Comparison of ENCODE assay signal across 20 mouse cellular contexts in the genomic region with DNA sequence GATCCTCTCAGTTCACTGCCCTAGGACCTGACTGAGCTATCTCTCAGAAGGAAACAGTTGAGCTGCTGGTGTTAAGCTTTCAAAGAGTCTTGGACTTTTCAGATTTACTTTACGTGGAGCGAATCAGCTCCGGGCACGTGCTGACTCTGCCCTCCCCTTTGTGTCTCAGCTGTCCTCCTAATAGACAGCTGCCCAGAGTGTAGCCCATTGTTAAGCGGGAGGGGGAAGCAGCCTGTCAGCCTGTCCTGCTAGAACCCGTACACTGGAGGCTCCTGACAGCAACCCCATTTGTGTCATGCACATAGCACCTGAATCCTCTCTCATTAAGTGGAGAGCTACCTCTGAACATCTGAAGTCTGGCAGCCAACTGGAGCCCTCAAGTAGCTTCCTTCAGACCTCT.
DNase-seq lines count a peak whose midpoint lies in the region; ATAC-seq and TF ChIP-seq lines count a peak whose summit lies in the region.
"Had no signal": no experiment of that assay in that cellular context is flagged by ENCODE, and none has a peak within 500 bp of the region (broad histone marks: within the 10 kb centered on the region; RNA-seq: fewer than 3 reads in every experiment).

No protein-coding gene starts in this region.

- 25% methylated on average over 6 of the region's 6 CpGs for WGBS in hindbrain, embryonic 12.5 days
- WGBS in hindbrain, postnatal 0 days = 26% methylated on average over 6 of the region's 6 CpGs
- WGBS in midbrain, embryonic 12.5 days = 27% methylated on average over 6 of the region's 6 CpGs
- WGBS in midbrain, postnatal 0 days = 15% methylated on average over 6 of the region's 6 CpGs

- peak; percentile 60; the same call in 1 of the 2 replicates for ATAC-seq in hindbrain, embryonic 12.5 days (ENCODE audit: low FRiP score)
- no peak for ATAC-seq in hindbrain, postnatal 0 days
- ATAC-seq in midbrain, embryonic 12.5 days (ENCODE audit: low FRiP score, low read depth) = 0 out of 2 replicates have a peak, but pooled peaks have one; percentile 47
- no peak for ATAC-seq in midbrain, postnatal 0 days (ENCODE audit: low FRiP score)
- ATAC-seq: forebrain, embryonic 13.5 days; intestine, embryonic 15.5 days had no signal

- no peaks in the 10 kb centered on the region for H3K36me3 ChIP-seq in hindbrain, embryonic 12.5 days
- H3K36me3 ChIP-seq in hindbrain, postnatal 0 days (ENCODE audit: insufficient read depth, low read length) = no peaks in the 10 kb centered on the region
- no peaks in the 10 kb centered on the region for H3K36me3 ChIP-seq in midbrain, embryonic 12.5 days
- no peaks in the 10 kb centered on the region for H3K36me3 ChIP-seq in midbrain, postnatal 0 days (ENCODE audit: insufficient read depth, low read length)
- H3K36me3 ChIP-seq: embryonic facial prominence, embryonic 13.5 days; heart, embryonic 10.5 days; intestine, embryonic 15.5 days had no signal

- H3K27ac ChIP-seq in hindbrain, embryonic 12.5 days = no peak overlapping the region
- H3K27ac ChIP-seq in hindbrain, postnatal 0 days = no peak overlapping the region
- no peak overlapping the region for H3K27ac ChIP-seq in midbrain, embryonic 12.5 days (replicated peaks)
- no peak overlapping the region for H3K27ac ChIP-seq in midbrain, postnatal 0 days (ENCODE audit: low read depth, low read length)
- H3K27ac ChIP-seq in left cerebral cortex, adult 2 months = no peak overlapping the region
- H3K27ac ChIP-seq: embryonic facial prominence, embryonic 13.5 days; forebrain, embryonic 13.5 days; gastrocnemius, adult 2 months; heart, embryonic 10.5 days; intestine, embryonic 15.5 days had no signal

- TF ChIP-seq POLR2A in brain, embryonic 14.5 days (IDR thresholded peaks at IDR 0.05; ENCODE audit: borderline replicate concordance, extremely low read depth, insufficient read depth, insufficient read length, poor library complexity, severe bottlenecking) = no peak

- H3K27me3 ChIP-seq in hindbrain, embryonic 12.5 days = no peaks in the 10 kb centered on the region; the same call in 1 of the 2 replicates
- H3K27me3 ChIP-seq in hindbrain, postnatal 0 days (ENCODE audit: insufficient read depth, low read length) = no peaks in the 10 kb centered on the region
- H3K27me3 ChIP-seq in midbrain, embryonic 12.5 days = no peaks in the 10 kb centered on the region; the same call in 1 of the 2 replicates
- no peaks in the 10 kb centered on the region for H3K27me3 ChIP-seq in midbrain, postnatal 0 days (ENCODE audit: insufficient read depth, low read length)
- H3K27me3 ChIP-seq: embryonic facial prominence, embryonic 13.5 days; intestine, embryonic 15.5 days had no signal

- H3K4me1 ChIP-seq in hindbrain, embryonic 12.5 days = peaks cover 7% of the 10 kb centered on the region; the same call in 1 of the 2 replicates
- no peaks in the 10 kb centered on the region for H3K4me1 ChIP-seq in hindbrain, postnatal 0 days (ENCODE audit: insufficient read depth, low read length)
- H3K4me1 ChIP-seq in midbrain, embryonic 12.5 days = peaks cover 6% of the 10 kb centered on the region; the same call in 1 of the 2 replicates
- H3K4me1 ChIP-seq in midbrain, postnatal 0 days (ENCODE audit: insufficient read depth, low read length) = no peaks in the 10 kb centered on the region
- H3K4me1 ChIP-seq: embryonic facial prominence, embryonic 13.5 days; forebrain, embryonic 13.5 days; heart, embryonic 10.5 days; intestine, embryonic 15.5 days had no signal

- intact Hi-C loops in left cerebral cortex, adult 2 months (cut with DNase I) = no loop called here

- no peaks in the 10 kb centered on the region for H3K9me3 ChIP-seq in hindbrain, embryonic 12.5 days (replicated peaks)
- H3K9me3 ChIP-seq in hindbrain, postnatal 0 days (ENCODE audit: low read length) = no peaks in the 10 kb centered on the region
- no peaks in the 10 kb centered on the region for H3K9me3 ChIP-seq in midbrain, embryonic 12.5 days
- no peaks in the 10 kb centered on the region for H3K9me3 ChIP-seq in midbrain, postnatal 0 days (ENCODE audit: low read length)
- H3K9me3 ChIP-seq: embryonic facial prominence, embryonic 13.5 days; forebrain, embryonic 13.5 days; heart, embryonic 10.5 days; intestine, embryonic 15.5 days had no signal

- TF ChIP-seq CTCF in hindbrain, postnatal 0 days (IDR thresholded peaks at IDR 0.05; ENCODE audit: low read depth) = no peak
- TF ChIP-seq CTCF in midbrain, postnatal 0 days (IDR thresholded peaks at IDR 0.05) = no peak
- TF ChIP-seq CTCF in brain, embryonic 14.5 days (IDR thresholded peaks at IDR 0.05; ENCODE audit: borderline replicate concordance, extremely low read depth, insufficient read depth, insufficient read length) = no peak
- no peak for TF ChIP-seq CTCF in left cerebral cortex, adult 2 months (IDR thresholded peaks at IDR 0.05)

- H3K4me3 ChIP-seq in hindbrain, embryonic 12.5 days = no peak overlapping the region
- H3K4me3 ChIP-seq in hindbrain, postnatal 0 days (ENCODE audit: low read length) = no peak overlapping the region
- no peak overlapping the region for H3K4me3 ChIP-seq in midbrain, embryonic 12.5 days
- no peak overlapping the region for H3K4me3 ChIP-seq in midbrain, postnatal 0 days (ENCODE audit: low read depth, low read length)
- no peak overlapping the region for H3K4me3 ChIP-seq in left cerebral cortex, adult 2 months
- H3K4me3 ChIP-seq: embryonic facial prominence, embryonic 13.5 days; forebrain, embryonic 13.5 days; gastrocnemius, adult 2 months; heart, embryonic 10.5 days; intestine, embryonic 15.5 days had no signal

- no peak overlapping the region for H3K9ac ChIP-seq in hindbrain, embryonic 12.5 days
- no peak overlapping the region for H3K9ac ChIP-seq in hindbrain, postnatal 0 days (replicated peaks; ENCODE audit: low read length)
- H3K9ac ChIP-seq in midbrain, embryonic 12.5 days (replicated peaks) = no peak overlapping the region
- H3K9ac ChIP-seq in midbrain, postnatal 0 days (replicated peaks; ENCODE audit: low read length, poor library complexity, severe bottlenecking) = no peak overlapping the region
- H3K9ac ChIP-seq: embryonic facial prominence, embryonic 13.5 days; forebrain, embryonic 13.5 days; intestine, embryonic 15.5 days had no signal

- DNase-seq in embryo, embryonic 11 days = peak; percentile 37
- DNase-seq in embryo, embryonic 10.5 days (ENCODE audit: low spot score) = no peak
- no peak for DNase-seq in hindbrain, postnatal 0 days (ENCODE audit: low spot score)
- DNase-seq in midbrain, postnatal 0 days (ENCODE audit: low spot score) = no peak
- DNase-seq in brain, embryonic 14.5 days (ENCODE audit: low read depth) = peak; percentile 35
- DNase-seq in left cerebral cortex, adult 2 months (ENCODE audit: extremely low spot score in 1 of 2, low spot score in 2 of 2) = no peak
- DNase-seq: adrenal gland, postnatal 10 days; cerebellum, adult 11-12 months; cerebellum, adult 9-10 months; cerebellum, postnatal 25 days; gastrocnemius, adult 2 months; gastrocnemius, postnatal 25 days; heart, postnatal 10 days; heart, postnatal 4 days had no signal

- no peak overlapping the region for H3K4me2 ChIP-seq in hindbrain, embryonic 12.5 days (replicated peaks)
- H3K4me2 ChIP-seq in hindbrain, postnatal 0 days (ENCODE audit: low read depth, low read length) = no peak overlapping the region
- H3K4me2 ChIP-seq in midbrain, embryonic 12.5 days (replicated peaks) = no peak overlapping the region
- H3K4me2 ChIP-seq in midbrain, postnatal 0 days (ENCODE audit: low read depth, low read length, poor library complexity, severe bottlenecking) = no peak overlapping the region
- H3K4me2 ChIP-seq: embryonic facial prominence, embryonic 13.5 days; forebrain, embryonic 13.5 days; intestine, embryonic 15.5 days had no signal

Comparison
In these comparisons a context has a peak if more than half of its experiments do, and no peak if none do; other contexts are left out.
1. DNase-seq: peak in embryo, embryonic 11 days (single experiment) and brain, embryonic 14.5 days (single experiment); none in embryo, embryonic 10.5 days (single experiment), hindbrain, postnatal 0 days (single experiment), midbrain, postnatal 0 days (single experiment) and left cerebral cortex, adult 2 months (0 of 2).
2. ATAC-seq: peak in hindbrain, embryonic 12.5 days (single experiment) and midbrain, embryonic 12.5 days (single experiment); none in hindbrain, postnatal 0 days (single experiment) and midbrain, postnatal 0 days (single experiment).